Mouse (Mus musculus): ENCODE data around the gene AA467197. TPM values are rescaled to one million over a fixed set of nuclear protein-coding genes. Genes with fewer than 3 reads are reported as not detected.

Gene AA467197
- polyA plus RNA-seq, 1 experiment from 2014 or later: 0.20 TPM

GRCm38 (mm10) chr2:122610746-122611653 lies 25.8 kb upstream of the AA467197 start, which contains the start of gene Gatm:
Gatm (minus strand) TSS chr2:122611303.
- 4% methylated on average over 48 of the region's 48 CpGs for WGBS (ENCODE audit: insufficient replicate concordance)
- peak; percentile 73 for ATAC-seq (replicated peaks; ENCODE audit: insufficient number of reproducible peaks, low FRiP score, low TSS enrichment)
- H3K9ac ChIP-seq (ENCODE audit: low read depth, low read length): peak within 1 kb of the TSS; percentile 70

GRCm38 (mm10) chr2:122611654-122611973 lies 25.2 kb upstream of the AA467197 start:
- ATAC-seq (replicated peaks; ENCODE audit: insufficient number of reproducible peaks, low FRiP score, low TSS enrichment): no peak
- WGBS (ENCODE audit: insufficient replicate concordance): 76% methylated on average over 4 of the region's 4 CpGs
- Histone ChIP-seq H3K27ac (ENCODE audit: low read depth, low read length) (no peak overlapping the region), H3K4me2 (peak overlapping the region; percentile 77), H3K9ac (ENCODE audit: low read depth, low read length) (peak overlapping the region; percentile 70; the same call in 1 of the 2 replicates), H3K9me3 (replicated peaks; ENCODE audit: control insufficient read depth, low read length) (no peaks in the 10 kb centered on the region), H3K36me3 (ENCODE audit: control insufficient read depth, insufficient read depth, low read length) (no peaks in the 10 kb centered on the region), H3K4me3 (ENCODE audit: low read depth, low read length) (peak overlapping the region; percentile 61), H3K27me3 (ENCODE audit: control insufficient read depth, insufficient read depth, low read length) (peaks cover 10% of the 10 kb centered on the region; the same call in 1 of the 2 replicates), H3K4me1 (ENCODE audit: control insufficient read depth, insufficient read depth, low read length) (no peaks in the 10 kb centered on the region)

More at GRCm38 (mm10) chr2:122610746-122611653, 25.8 kb upstream of the AA467197 start, which contains the start of gene Gatm:
- Histone ChIP-seq H3K27ac (ENCODE audit: low read depth, low read length) (no peak within 1 kb of the TSS), H3K4me3 (ENCODE audit: low read depth, low read length) (peak within 1 kb of the TSS; percentile 61), H3K4me2 (peak within 1 kb of the TSS; percentile 77), H3K27me3 (ENCODE audit: control insufficient read depth, insufficient read depth, low read length) (peaks cover 10% of the 10 kb centered on the region; the same call in 1 of the 2 replicates), H3K36me3 (ENCODE audit: control insufficient read depth, insufficient read depth, low read length) (no peaks in the 10 kb centered on the region), H3K4me1 (ENCODE audit: control insufficient read depth, insufficient read depth, low read length) (no peaks in the 10 kb centered on the region), H3K9me3 (replicated peaks; ENCODE audit: control insufficient read depth, low read length) (no peaks in the 10 kb centered on the region)

DNA sequence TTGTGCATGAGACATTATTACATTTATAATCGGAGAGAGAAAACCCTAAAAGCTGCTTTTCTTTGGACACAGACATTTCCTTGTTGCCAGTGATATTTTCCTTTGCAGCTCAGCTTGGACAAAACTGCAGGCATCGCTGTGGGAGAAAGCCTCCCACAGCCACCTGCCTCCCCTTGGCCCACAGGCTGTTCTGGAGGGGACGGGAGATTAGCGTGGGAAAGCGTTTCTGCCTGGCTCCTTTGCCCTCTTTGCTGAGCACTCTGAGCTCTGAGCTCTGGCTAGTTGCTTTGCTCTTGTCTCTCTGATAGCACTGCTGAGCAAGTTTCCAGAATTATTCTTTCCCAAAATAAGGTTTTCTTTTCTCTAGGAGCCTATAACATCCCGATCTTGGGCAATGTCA lies 20.5 kb upstream of the AA467197 start:
- H3K4me3 ChIP-seq (ENCODE audit: low read depth, low read length): no peak overlapping the region
- no peak overlapping the region for H3K27ac ChIP-seq (ENCODE audit: low read depth, low read length)
- H3K4me1 ChIP-seq (ENCODE audit: control insufficient read depth, insufficient read depth, low read length): no peaks in the 10 kb centered on the region
- H3K27me3 ChIP-seq (ENCODE audit: control insufficient read depth, insufficient read depth, low read length): peaks cover 4% of the 10 kb centered on the region; the same call in 1 of the 2 replicates
- no peaks in the 10 kb centered on the region for H3K36me3 ChIP-seq (ENCODE audit: control insufficient read depth, insufficient read depth, low read length)
- no peaks in the 10 kb centered on the region for H3K9me3 ChIP-seq (replicated peaks; ENCODE audit: control insufficient read depth, low read length)
- no peak overlapping the region for H3K4me2 ChIP-seq
- no peak for ATAC-seq (replicated peaks; ENCODE audit: insufficient number of reproducible peaks, low FRiP score, low TSS enrichment)
- H3K9ac ChIP-seq (ENCODE audit: low read depth, low read length): no peak overlapping the region
- WGBS (ENCODE audit: insufficient replicate concordance): 64% methylated on average over 6 of the region's 6 CpGs

- Histone ChIP-seq H3K4me1 (ENCODE audit: control insufficient read depth, insufficient read depth, low read length) (no peaks in the 10 kb centered on the region), H3K27ac (ENCODE audit: low read depth, low read length) (no peak overlapping the region), H3K9ac (ENCODE audit: low read depth, low read length) (no peak overlapping the region), H3K9me3 (replicated peaks; ENCODE audit: control insufficient read depth, low read length) (no peaks in the 10 kb centered on the region), H3K4me2 (no peak overlapping the region), H3K27me3 (ENCODE audit: control insufficient read depth, insufficient read depth, low read length) (0 out of 2 replicates have a peak, but pooled peaks cover 3% of the 10 kb centered on the region), H3K4me3 (ENCODE audit: low read depth, low read length) (no peak overlapping the region), H3K36me3 (ENCODE audit: control insufficient read depth, insufficient read depth, low read length) (no peaks in the 10 kb centered on the region)
- WGBS (ENCODE audit: insufficient replicate concordance): 77% methylated on average over 6 of the region's 6 CpGs
- ATAC-seq (replicated peaks; ENCODE audit: insufficient number of reproducible peaks, low FRiP score, low TSS enrichment): no peak
These were observed 19.0 kb upstream of the AA467197 start for GRCm38 (mm10) chr2:122617792-122618191.

- no peak overlapping the region for H3K4me2 ChIP-seq
- no peaks in the 10 kb centered on the region for H3K27me3 ChIP-seq (ENCODE audit: control insufficient read depth, insufficient read depth, low read length)
- no peak overlapping the region for H3K4me3 ChIP-seq (ENCODE audit: low read depth, low read length)
- H3K36me3 ChIP-seq (ENCODE audit: control insufficient read depth, insufficient read depth, low read length): no peaks in the 10 kb centered on the region
- H3K27ac ChIP-seq (ENCODE audit: low read depth, low read length): no peak overlapping the region
- no peak for ATAC-seq (replicated peaks; ENCODE audit: insufficient number of reproducible peaks, low FRiP score, low TSS enrichment)
- no peaks in the 10 kb centered on the region for H3K4me1 ChIP-seq (ENCODE audit: control insufficient read depth, insufficient read depth, low read length)
- 36% methylated on average over 4 of the region's 4 CpGs for WGBS (ENCODE audit: insufficient replicate concordance)
- no peaks in the 10 kb centered on the region for H3K9me3 ChIP-seq (replicated peaks; ENCODE audit: control insufficient read depth, low read length)
- H3K9ac ChIP-seq (ENCODE audit: low read depth, low read length): no peak overlapping the region
These were observed 18.1 kb upstream of the AA467197 start for GRCm38 (mm10) chr2:122618719-122619118.

- Histone ChIP-seq H3K4me1 (ENCODE audit: control insufficient read depth, insufficient read depth, low read length) (no peaks in the 10 kb centered on the region), H3K27ac (ENCODE audit: low read depth, low read length) (no peak overlapping the region), H3K36me3 (ENCODE audit: control insufficient read depth, insufficient read depth, low read length) (no peaks in the 10 kb centered on the region), H3K4me3 (ENCODE audit: low read depth, low read length) (no peak overlapping the region), H3K9ac (ENCODE audit: low read depth, low read length) (no peak overlapping the region), H3K9me3 (replicated peaks; ENCODE audit: control insufficient read depth, low read length) (no peaks in the 10 kb centered on the region), H3K27me3 (ENCODE audit: control insufficient read depth, insufficient read depth, low read length) (no peaks in the 10 kb centered on the region), H3K4me2 (no peak overlapping the region)
- WGBS (ENCODE audit: insufficient replicate concordance): 82% methylated on average over 8 of the region's 9 CpGs
- no peak for ATAC-seq (replicated peaks; ENCODE audit: insufficient number of reproducible peaks, low FRiP score, low TSS enrichment)
These were observed 15.3 kb upstream of the AA467197 start for GRCm38 (mm10) chr2:122621337-122622110.

DNA sequence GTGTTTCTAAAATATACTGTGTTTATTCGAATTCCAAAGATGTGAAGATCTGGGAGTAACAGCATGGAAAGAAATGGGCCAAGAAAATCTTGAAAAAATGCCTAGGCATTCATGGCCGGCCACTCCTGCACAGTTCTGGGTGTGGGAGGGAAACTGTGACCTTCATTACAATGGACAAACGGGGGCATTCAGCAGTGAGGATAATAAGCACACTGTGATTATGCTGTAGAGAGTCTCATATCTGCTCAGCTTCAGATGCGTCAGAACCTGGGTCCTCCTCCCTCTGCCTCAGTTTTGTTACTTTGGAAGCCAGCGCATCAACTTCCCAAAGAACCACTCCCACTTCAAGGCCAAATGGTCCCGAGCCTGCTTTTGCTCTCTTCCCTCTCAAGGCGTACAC lies 10.9 kb upstream of the AA467197 start:
- 0 out of 2 replicates have a peak, but pooled peaks cover 2% of the 10 kb centered on the region for H3K4me1 ChIP-seq (ENCODE audit: control insufficient read depth, insufficient read depth, low read length)
- no peak overlapping the region for H3K9ac ChIP-seq (ENCODE audit: low read depth, low read length)
- WGBS (ENCODE audit: insufficient replicate concordance): 52% methylated on average over 7 of the region's 7 CpGs
- H3K27ac ChIP-seq (ENCODE audit: low read depth, low read length): no peak overlapping the region
- H3K36me3 ChIP-seq (ENCODE audit: control insufficient read depth, insufficient read depth, low read length): no peaks in the 10 kb centered on the region
- no peak overlapping the region for H3K4me2 ChIP-seq
- H3K4me3 ChIP-seq (ENCODE audit: low read depth, low read length): no peak overlapping the region
- H3K27me3 ChIP-seq (ENCODE audit: control insufficient read depth, insufficient read depth, low read length): no peaks in the 10 kb centered on the region
- ATAC-seq (replicated peaks; ENCODE audit: insufficient number of reproducible peaks, low FRiP score, low TSS enrichment): no peak
- H3K9me3 ChIP-seq (replicated peaks; ENCODE audit: control insufficient read depth, low read length): no peaks in the 10 kb centered on the region

DNA sequence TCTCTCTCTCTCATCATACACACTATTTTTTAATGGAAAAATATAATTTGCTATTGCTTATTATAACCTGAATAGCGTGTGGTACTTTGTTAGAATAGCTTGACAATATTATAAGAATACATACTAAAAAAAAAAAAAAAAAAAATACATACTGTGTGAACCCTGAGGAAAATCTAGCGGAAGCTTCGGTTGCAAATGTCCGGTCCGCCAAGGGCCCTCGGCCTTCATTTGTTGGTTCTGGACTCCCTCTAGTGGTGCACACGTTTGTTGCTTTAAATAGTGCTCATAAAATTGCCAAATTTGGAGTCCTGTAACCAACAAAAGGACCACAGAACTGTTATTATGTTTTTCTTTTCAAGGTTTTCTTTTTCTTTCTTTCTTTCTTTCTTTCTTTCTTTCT lies 7.8 kb upstream of the AA467197 start:
- 1% methylated on average over 7 of the region's 7 CpGs for WGBS (ENCODE audit: insufficient replicate concordance)
- no peak overlapping the region for H3K27ac ChIP-seq (ENCODE audit: low read depth, low read length)
- ATAC-seq (replicated peaks; ENCODE audit: insufficient number of reproducible peaks, low FRiP score, low TSS enrichment): no peak
- 0 out of 2 replicates have a peak, but pooled peaks cover 2% of the 10 kb centered on the region for H3K36me3 ChIP-seq (ENCODE audit: control insufficient read depth, insufficient read depth, low read length)
- peaks cover 6% of the 10 kb centered on the region for H3K4me1 ChIP-seq (ENCODE audit: control insufficient read depth, insufficient read depth, low read length)
- no peak overlapping the region for H3K9ac ChIP-seq (ENCODE audit: low read depth, low read length)
- no peak overlapping the region for H3K4me3 ChIP-seq (ENCODE audit: low read depth, low read length)
- no peaks in the 10 kb centered on the region for H3K27me3 ChIP-seq (ENCODE audit: control insufficient read depth, insufficient read depth, low read length)
- H3K4me2 ChIP-seq: no peak overlapping the region
- no peaks in the 10 kb centered on the region for H3K9me3 ChIP-seq (replicated peaks; ENCODE audit: control insufficient read depth, low read length)
